Mouse (Mus musculus) lung, postnatal 10 days (tissue): ENCODE measurements at regions not wholly inside any gene's neighbourhood (a gene's known extent, or its start where the extent isn't known, plus 50 kb on each side); places are given as distances from the start of the nearest gene placed in this dataset.
"Not testable (repeated sequence)": the region's sequence is repeated elsewhere in the genome, so short reads cannot be mapped to it uniquely, and the experiment has no call there.

Experiments used
- DNase-seq: peaks from one replicate; pipeline ENCODE4 v3.0.0; 2021

- DNase-seq, result peak; percentile 56
Measured at GRCm38 (mm10) chr2:10658317-10658716, 288.0 kb downstream of the Sfmbt2 start.

GRCm38 (mm10) chr2:10667915-10668314 lies 297.6 kb downstream of the Sfmbt2 start:
- not testable (repeated sequence) for DNase-seq

- no peak for DNase-seq
Measured at GRCm38 (mm10) chr2:10670423-10671298, 300.4 kb downstream of the Sfmbt2 start.

- no peak for DNase-seq
Measured at GRCm38 (mm10) chr2:10671299-10671632, 301.0 kb downstream of the Sfmbt2 start.

DNA sequence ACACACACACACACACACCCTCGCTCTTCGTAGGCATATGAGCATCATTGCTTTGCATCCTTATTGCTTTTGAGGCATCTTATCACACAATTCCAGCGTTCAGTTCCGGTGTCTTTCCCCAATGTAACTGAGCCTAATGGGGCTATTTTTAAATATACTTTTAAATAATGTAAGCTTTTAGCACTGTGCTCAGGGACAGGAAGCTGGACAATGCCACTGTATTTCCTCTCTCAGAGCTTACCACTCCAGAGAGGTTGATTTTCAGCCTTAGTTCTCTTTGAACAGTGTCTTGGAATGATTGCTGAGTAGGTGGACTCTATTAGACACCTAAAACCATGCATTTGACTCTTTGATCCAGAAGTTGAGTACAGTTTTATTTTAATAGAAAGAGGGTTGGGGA lies 301.9 kb downstream of the Sfmbt2 start:
- DNase-seq, result no peak

DNA sequence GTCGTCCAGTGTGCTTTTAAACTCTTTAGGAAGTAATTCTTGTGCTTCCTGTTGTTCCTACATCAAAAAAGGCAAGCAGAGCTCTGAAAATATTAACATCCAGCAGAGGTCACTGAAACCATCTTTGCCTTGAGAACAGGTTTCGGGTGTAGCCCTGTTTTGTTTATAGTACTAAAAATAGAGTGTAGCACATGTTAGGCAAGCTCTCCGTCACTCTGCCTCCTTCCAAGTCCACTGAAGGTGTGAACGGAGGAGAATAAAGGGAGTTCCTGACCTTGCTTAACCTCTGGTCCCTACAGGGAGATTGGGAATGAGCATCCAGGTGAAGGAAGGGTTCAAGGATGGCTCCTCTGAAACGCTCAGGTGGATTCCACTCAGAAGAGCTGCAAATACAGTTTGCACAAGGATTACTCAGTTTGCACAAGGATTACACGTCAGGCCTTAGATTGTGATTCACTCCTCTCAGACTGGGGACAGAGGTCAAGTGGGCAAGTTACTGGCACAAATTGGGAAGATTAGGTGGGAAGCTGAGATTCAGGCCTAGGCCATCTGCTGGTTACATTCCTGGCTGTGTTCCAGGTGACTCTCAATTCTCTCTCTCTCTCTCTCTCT lies 304.5 kb downstream of the Sfmbt2 start:
- peak; percentile 12 for DNase-seq

GRCm38 (mm10) chr2:10701459-10701858 lies 331.1 kb downstream of the Sfmbt2 start:
- DNase-seq, result peak; percentile 23

GRCm38 (mm10) chr2:10718366-10718765 lies 348.1 kb downstream of the Sfmbt2 start:
- no peak for DNase-seq

- not testable (repeated sequence) for DNase-seq
Measured at GRCm38 (mm10) chr2:10734337-10734736, 364.0 kb downstream of the Sfmbt2 start.

DNA sequence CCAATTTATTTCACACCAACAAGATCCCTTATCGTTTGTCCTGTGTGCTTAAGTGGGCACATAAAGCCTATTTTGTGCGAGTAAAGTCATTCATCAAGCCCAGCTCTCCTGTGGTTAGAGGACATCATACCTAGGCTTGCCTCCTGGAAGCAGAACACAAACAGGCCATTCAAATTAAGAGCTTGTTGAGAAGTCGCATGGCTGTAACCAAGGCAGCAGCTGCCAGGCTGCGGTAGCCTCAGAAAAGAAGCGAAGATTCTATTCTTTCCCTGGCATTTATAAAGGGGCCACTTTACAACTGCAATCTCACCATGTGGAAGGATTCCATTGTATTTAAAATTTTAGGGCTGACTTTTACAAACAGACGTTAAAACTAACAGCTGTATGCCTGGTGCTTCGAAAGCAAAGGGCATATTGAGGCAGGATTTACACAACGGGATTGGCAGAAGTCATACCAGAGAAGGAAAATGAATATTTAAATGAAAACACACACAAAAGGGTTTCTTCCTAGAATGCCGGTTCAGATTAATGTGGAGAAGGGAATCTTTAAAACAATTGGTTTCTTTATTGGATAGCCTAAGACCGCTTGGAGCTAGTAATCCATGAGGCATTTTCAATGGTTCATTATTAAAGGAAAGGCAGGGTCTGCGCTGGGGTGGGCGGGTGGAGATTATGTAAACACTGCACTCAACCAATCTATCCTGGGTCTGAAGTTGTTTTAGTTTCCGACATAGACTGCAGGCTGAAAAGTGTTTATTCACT lies 366.6 kb downstream of the Sfmbt2 start:
- DNase-seq, result no peak

- DNase-seq, result peak; percentile 30
Measured at GRCm38 (mm10) chr2:10737458-10737775, 367.1 kb downstream of the Sfmbt2 start.

DNA sequence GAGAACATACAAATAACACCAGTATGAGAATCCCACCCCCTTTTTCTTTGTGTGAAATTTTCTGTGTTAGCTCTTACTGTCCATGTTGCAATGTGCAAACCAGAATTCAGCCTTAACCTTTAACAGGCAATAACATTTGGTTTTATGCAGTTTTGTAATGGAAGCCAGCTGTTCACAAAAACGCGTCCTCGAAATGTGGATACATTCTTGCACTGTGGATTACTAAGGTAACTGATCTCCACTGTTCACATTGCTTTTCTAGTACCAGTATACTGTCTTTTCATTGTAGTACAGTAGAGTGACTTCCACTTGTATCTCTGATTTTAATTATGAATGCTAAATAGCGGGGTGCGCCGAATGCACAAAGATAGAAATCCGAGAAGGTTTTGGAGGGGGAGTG lies 374.8 kb downstream of the Sfmbt2 start:
- no peak for DNase-seq

DNA sequence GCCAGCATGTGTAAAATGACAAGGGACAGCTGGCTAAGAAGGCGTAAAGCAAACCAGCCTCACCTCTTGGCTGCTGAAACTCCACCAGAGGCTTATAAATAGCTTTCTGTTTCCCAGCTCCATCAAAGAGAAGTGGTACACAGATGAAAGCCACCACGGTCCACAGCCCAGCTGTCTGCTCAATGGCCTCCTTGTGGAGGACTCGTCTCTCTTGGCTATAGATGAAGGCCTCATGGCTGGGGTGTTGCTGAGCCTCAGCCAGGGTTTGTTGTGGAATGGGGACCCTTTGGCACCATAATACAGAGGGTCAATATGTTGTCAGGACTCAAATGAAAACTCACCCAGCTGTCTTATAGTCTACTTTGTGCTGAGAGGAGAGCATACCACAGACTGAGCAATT lies 385.1 kb downstream of the Sfmbt2 start:
- peak; percentile 66 for DNase-seq

DNA sequence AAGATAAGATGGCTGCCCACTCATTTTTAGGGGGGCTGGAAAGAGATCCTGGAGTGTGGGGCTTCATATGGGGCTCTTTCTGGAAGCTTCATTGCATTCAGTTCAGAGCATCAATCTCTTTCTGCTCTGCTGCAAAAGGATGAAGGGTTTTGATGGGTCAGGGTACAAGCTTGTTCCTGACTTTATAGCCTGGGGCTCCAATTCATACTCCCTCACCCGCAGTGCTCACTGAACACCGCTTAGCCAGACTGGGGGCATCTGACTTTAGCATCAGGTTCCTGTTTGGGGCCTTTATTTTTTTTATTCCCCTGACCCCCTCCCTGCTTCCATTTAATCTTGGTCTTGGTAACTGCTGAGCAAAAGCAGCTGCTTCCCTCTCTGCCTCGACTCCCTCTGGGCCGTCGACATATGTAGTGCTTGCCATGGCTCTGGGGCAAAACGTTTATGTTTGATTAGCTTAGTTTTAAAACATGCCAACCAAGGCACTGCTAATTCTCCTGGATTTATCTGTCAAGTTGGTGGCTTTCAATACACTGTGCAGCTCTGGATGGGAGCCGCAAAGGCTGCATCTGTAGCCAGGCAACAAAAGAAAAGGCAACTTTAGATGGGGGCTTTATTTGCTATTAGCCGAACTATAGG lies 387.0 kb downstream of the Sfmbt2 start:
- DNase-seq, result no peak

DNA sequence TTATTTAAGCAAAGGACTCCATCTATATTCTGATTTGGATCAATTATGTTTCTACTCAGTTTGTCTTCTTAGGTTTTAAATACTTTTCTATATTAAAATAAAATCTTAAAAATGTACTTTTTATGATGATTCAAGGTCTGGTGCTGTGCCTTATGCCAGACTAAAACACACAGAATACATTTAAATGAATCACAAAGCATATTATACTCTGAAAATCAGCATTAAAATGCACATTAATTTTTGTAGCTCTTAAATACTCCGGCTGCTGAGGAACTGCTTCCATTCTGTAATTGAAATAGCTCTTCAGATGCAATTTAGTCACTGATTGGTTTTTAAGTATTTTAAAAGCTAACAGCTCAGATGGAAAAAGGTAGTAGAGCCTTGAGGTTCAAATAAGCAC lies 387.6 kb downstream of the Sfmbt2 start:
- no peak for DNase-seq

DNA sequence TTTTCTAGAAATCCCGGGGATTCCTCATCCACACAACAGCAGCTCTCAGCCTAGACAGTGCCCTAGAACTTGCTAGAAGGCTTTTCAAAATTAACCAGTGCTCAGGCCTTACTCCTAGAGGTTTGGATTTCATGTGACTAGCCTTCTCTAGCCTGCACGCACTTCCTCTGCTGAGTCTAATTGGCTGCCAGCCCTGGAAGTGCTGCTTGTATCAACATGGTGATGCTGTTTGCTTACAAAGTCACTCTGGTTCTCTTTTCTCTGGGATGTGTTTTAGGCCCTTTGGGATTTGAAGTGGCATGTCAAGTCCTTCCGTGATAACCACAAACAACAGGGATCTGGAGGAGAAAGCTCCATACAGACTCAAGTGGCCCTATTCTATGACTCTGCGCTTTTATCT lies 391.9 kb downstream of the Sfmbt2 start:
- DNase-seq, result peak; percentile 58

- DNase-seq, result no peak
Measured at GRCm38 (mm10) chr2:10783071-10783470, 388.8 kb upstream of the Prkcq start.

DNA sequence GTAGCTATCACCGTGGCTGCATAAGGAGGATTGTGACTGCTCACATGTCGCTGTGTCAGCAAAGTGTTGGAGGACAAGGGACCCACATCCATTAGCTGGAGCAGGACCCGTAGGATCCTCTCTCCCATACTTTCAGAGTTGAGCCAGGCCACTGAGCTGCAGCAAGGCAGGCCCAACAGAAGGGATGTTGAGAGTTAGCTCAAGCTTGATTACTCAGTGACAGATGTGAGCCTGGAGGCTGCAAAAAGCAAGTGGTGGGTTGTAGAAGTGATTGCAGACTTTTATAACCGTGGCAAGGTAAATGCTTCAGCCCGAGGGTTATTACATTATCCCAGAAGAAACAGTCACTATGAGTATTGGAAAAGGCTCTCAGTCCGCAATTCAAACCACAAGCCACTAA lies 388.3 kb upstream of the Prkcq start:
- no peak for DNase-seq

DNA sequence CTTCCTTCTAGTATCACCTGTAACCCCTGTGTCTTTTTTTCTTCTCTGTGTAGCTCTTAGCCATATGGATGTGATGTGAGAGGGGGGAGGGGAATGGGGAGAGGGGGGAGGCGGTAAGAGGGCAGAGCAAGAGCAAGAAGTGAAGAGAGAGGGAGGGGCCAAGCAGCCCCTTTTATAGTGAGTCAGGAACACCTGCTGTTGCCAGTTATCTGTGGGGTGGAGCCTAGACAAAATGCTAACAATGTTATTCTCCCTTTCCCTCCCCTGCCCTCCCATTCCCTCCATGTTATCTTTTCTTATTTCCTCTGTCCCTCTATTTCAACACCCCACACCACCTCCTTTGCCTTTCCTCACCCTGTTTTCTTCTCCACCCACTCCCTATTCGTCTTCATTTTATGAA lies 387.6 kb upstream of the Prkcq start:
- DNase-seq, result no peak

DNA sequence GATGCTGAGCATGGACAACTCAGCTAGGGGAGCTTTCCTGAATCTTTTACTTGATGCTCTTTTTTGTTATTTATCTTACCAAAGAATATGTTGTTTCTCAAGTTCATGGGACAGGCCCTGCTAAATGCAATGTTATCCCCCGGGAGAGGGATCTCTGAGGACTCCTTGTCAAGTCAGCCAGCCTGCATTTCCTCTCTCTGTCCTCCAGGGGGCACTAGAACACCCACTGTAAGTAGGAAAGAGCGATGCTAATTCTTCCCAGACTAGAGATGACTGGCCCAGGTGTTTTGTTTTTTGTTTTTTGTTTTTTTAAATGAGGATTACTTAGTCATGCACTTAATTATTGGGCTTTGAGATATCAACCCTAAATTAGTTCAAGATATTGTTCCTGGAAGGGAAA lies 386.8 kb upstream of the Prkcq start:
- peak; percentile 51 for DNase-seq

GRCm38 (mm10) chr2:10788509-10788908 lies 383.4 kb upstream of the Prkcq start:
- peak; percentile 88 for DNase-seq

DNA sequence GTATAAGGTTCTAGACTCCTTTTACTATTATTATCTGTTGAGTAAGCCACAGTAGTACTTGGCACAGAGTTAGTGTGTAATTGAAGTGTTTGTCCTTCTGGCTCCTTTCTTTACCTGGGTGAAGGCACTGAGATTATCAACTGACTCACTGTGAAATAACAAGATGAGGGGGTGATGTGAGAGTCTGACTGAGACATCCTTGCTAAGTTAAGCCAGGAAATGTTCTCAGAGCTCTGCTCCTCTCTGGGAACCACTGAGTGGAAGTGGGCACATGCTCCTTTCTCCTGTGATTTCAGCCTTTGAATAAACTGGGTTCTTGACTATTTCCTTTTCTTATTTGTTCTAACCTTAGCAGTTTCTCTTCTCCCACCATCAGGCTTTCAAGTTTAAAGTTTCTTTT lies 380.7 kb upstream of the Prkcq start:
- no peak for DNase-seq

DNA sequence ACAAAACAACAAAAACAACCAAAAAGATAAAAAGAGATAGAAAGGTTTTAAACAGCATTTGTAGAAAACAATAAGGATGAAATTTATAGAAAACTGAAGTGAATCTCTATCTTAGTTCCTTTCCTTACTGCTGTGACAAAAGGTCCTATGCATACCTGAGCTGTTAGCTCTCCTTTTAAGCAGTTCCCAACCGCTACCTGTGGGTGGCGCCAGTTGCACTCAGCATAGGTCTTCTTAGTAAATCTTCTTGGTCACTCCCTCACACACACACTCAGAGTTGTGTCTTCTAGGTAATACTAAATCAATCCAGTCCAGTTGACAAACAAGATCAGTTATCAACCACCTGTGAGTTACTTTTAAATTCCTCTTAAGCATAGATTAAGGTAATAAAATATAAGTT lies 355.5 kb upstream of the Prkcq start:
- no peak for DNase-seq
